Mouse (Mus musculus) megakaryocyte, embryonic 14.5 days (primary cell): ENCODE results near the gene Shisa9. TPM values are rescaled to one million over a fixed set of nuclear protein-coding genes. Genes with fewer than 3 reads are reported as not detected.

Source experiments
- H3K27me3 ChIP-seq: replicated peaks from 2 replicates; pipeline ENCODE3; 2012; ENCODE audit warnings: inconsistent platforms
- H3K36me3 ChIP-seq: replicated peaks from 2 replicates; pipeline ENCODE3; 2012; ENCODE audit warnings: low read length, inconsistent platforms, mixed read lengths
- H3K4me1 ChIP-seq: 2 replicates; pipeline ENCODE4 v1.6.1; 2012; ENCODE audit warnings: inconsistent platforms
- H3K4me3 ChIP-seq: replicated peaks from 2 replicates; pipeline ENCODE3; 2012; ENCODE audit warnings: moderate library complexity, mild to moderate bottlenecking, inconsistent platforms
- H3K9me3 ChIP-seq: 2 replicates; pipeline ENCODE4 v1.6.1; 2012; ENCODE audit warnings: inconsistent platforms
- FLI1 ChIP-seq: IDR thresholded peaks from 2 replicates; pipeline ENCODE4 v1.6.1; 2012; ENCODE audit warnings: low read length, inconsistent platforms, mixed read lengths
- GATA1 ChIP-seq: IDR thresholded peaks from 3 replicates; pipeline ENCODE4 v1.6.1; 2012; ENCODE audit warnings: mixed read lengths, low read length, inconsistent platforms, borderline replicate concordance
- polyA plus RNA-seq: library from polyadenylated mRNA; stranded (reverse); fragments of >175 nt; gene quantifications from 2 replicates; pipeline ENCODE4 v1.2.3, GENCODE M21; 2012; ENCODE audit warnings: low replicate concordance; ENCODE audit not compliant: insufficient read depth

The Shisa9 gene
- polyA plus RNA-seq, 1 experiment = 0.43 TPM

GRCm38 (mm10) chr16:11984271-11984791, 418 bp downstream of the Shisa9 start:
- H3K4me3 ChIP-seq = peak overlapping the region; percentile 93
- TF ChIP-seq FLI1 = no peak
- TF ChIP-seq GATA1 = no peak

GRCm38 (mm10) chr16:11987056-11987455, 3.1 kb downstream of the Shisa9 start:
- no peak overlapping the region for H3K4me3 ChIP-seq
- peaks cover 53% of the 10 kb centered on the region for H3K4me1 ChIP-seq
- TF ChIP-seq FLI1 = no peak
- no peak for TF ChIP-seq GATA1
- peaks cover 4% of the 10 kb centered on the region; the same call in 1 of the 2 replicates for H3K9me3 ChIP-seq
- H3K27me3 ChIP-seq = peaks cover 94% of the 10 kb centered on the region
- no peaks in the 10 kb centered on the region for H3K36me3 ChIP-seq

More at GRCm38 (mm10) chr16:11984271-11984791, 418 bp downstream of the Shisa9 start:
- H3K4me1 ChIP-seq = peaks cover 45% of the 10 kb centered on the region
- H3K36me3 ChIP-seq = no peaks in the 10 kb centered on the region
- peaks cover 90% of the 10 kb centered on the region for H3K27me3 ChIP-seq
- H3K9me3 ChIP-seq = peaks cover 4% of the 10 kb centered on the region; the same call in 1 of the 2 replicates

- Histone ChIP-seq H3K4me1 (peaks cover 3% of the 10 kb centered on the region; the same call in 1 of the 2 replicates), H3K4me3 (no peak overlapping the region), H3K27me3 (peaks cover 32% of the 10 kb centered on the region), H3K36me3 (no peaks in the 10 kb centered on the region), H3K9me3 (peaks cover 17% of the 10 kb centered on the region)
- no peak for TF ChIP-seq GATA1
- no peak for TF ChIP-seq FLI1
Measured at GRCm38 (mm10) chr16:12005177-12005576, 21.3 kb downstream of the Shisa9 start.

- TF ChIP-seq GATA1 = no peak
- no peak for TF ChIP-seq FLI1
- Histone ChIP-seq H3K36me3 (no peaks in the 10 kb centered on the region), H3K9me3 (peaks cover 12% of the 10 kb centered on the region), H3K4me1 (peaks cover 17% of the 10 kb centered on the region), H3K4me3 (no peak overlapping the region), H3K27me3 (peaks cover 7% of the 10 kb centered on the region)
Measured at GRCm38 (mm10) chr16:12010136-12010535, 26.2 kb downstream of the Shisa9 start.

GRCm38 (mm10) chr16:12012747-12013146, 28.8 kb downstream of the Shisa9 start:
- Histone ChIP-seq H3K4me3 (no peak overlapping the region), H3K36me3 (no peaks in the 10 kb centered on the region), H3K27me3 (no peaks in the 10 kb centered on the region), H3K4me1 (peaks cover 33% of the 10 kb centered on the region), H3K9me3 (peaks cover 6% of the 10 kb centered on the region)
- TF ChIP-seq FLI1 = no peak
- no peak for TF ChIP-seq GATA1

- Histone ChIP-seq H3K4me1 (peaks cover 51% of the 10 kb centered on the region), H3K27me3 (no peaks in the 10 kb centered on the region), H3K9me3 (peaks cover 6% of the 10 kb centered on the region), H3K36me3 (no peaks in the 10 kb centered on the region), H3K4me3 (no peak overlapping the region)
- TF ChIP-seq GATA1 = no peak
- TF ChIP-seq FLI1 = no peak
Measured at GRCm38 (mm10) chr16:12014523-12014922, 30.6 kb downstream of the Shisa9 start.

GRCm38 (mm10) chr16:12017921-12018618, 34.2 kb downstream of the Shisa9 start:
- Histone ChIP-seq H3K4me1 (peaks cover 82% of the 10 kb centered on the region), H3K36me3 (peaks cover 2% of the 10 kb centered on the region), H3K27me3 (no peaks in the 10 kb centered on the region), H3K9me3 (no peaks in the 10 kb centered on the region), H3K4me3 (no peak overlapping the region)
- TF ChIP-seq FLI1 (no peak), GATA1 (no peak)

- peaks cover 2% of the 10 kb centered on the region for H3K36me3 ChIP-seq
- H3K4me1 ChIP-seq = peaks cover 93% of the 10 kb centered on the region
- no peaks in the 10 kb centered on the region for H3K27me3 ChIP-seq
- peak; percentile 61; the same call in 1 of the 2 replicates for TF ChIP-seq FLI1
- TF ChIP-seq GATA1 = peak; percentile 95
- peak overlapping the region; percentile 73 for H3K4me3 ChIP-seq
- H3K9me3 ChIP-seq = no peaks in the 10 kb centered on the region
Measured at GRCm38 (mm10) chr16:12020103-12020755, 36.3 kb downstream of the Shisa9 start.

GRCm38 (mm10) chr16:12032441-12032840, 48.5 kb downstream of the Shisa9 start:
- H3K27me3 ChIP-seq = peaks cover 4% of the 10 kb centered on the region
- H3K36me3 ChIP-seq = no peaks in the 10 kb centered on the region
- TF ChIP-seq FLI1 = no peak
- TF ChIP-seq GATA1 = no peak
- H3K4me1 ChIP-seq = peaks cover 50% of the 10 kb centered on the region
- no peak overlapping the region for H3K4me3 ChIP-seq
- peaks cover 6% of the 10 kb centered on the region for H3K9me3 ChIP-seq

GRCm38 (mm10) chr16:12034868-12035267, 51.0 kb downstream of the Shisa9 start:
- Histone ChIP-seq H3K9me3 (no peaks in the 10 kb centered on the region), H3K36me3 (no peaks in the 10 kb centered on the region), H3K27me3 (peaks cover 4% of the 10 kb centered on the region), H3K4me1 (peaks cover 49% of the 10 kb centered on the region), H3K4me3 (no peak overlapping the region)
- TF ChIP-seq FLI1 = no peak
- TF ChIP-seq GATA1 = no peak
